Mouse (Mus musculus) spleen, adult 2 months (tissue): ENCODE results near the gene Cnot8.

Experiments used
- CTCF ChIP-seq: fragments of 200-500 bp; IDR thresholded peaks from 2 replicates; pipeline ENCODE4 v1.5.1; 2011; ENCODE audit warnings: mild to moderate bottlenecking, inconsistent platforms; ENCODE audit not compliant: insufficient read depth, insufficient read length, insufficient replicate concordance; ENCODE audit errors: extremely low read depth
- POLR2A ChIP-seq: fragments of 200-500 bp; IDR thresholded peaks from 2 replicates; pipeline ENCODE4 v1.6.1; 2011; ENCODE audit warnings: low read depth, low read length, inconsistent platforms

- TF ChIP-seq POLR2A: peak; percentile 26
- TF ChIP-seq CTCF: no peak
Observed at GRCm38 (mm10) chr11:58103697-58104306, at the start of gene Cnot8.
